Mouse (Mus musculus) liver, embryonic 15.5 days (tissue): ENCODE data around the gene Pidd1. TPM values are rescaled to one million over a fixed set of nuclear protein-coding genes. Genes with fewer than 3 reads are reported as not detected.

Experiments used
- ATAC-seq: fragments of 200-750 bp; cut with Nextera tagmentation; 2 replicates; pipeline ENCODE4 v1.8.0; 2017; ENCODE audit warnings: moderate number of reproducible peaks, mild to moderate bottlenecking, moderate library complexity; ENCODE audit not compliant: insufficient read depth
- H3K27ac ChIP-seq: fragments of 300-500 bp; sonication (generic); replicated peaks from 2 replicates; pipeline ENCODE4 v1.5.1; 2015; ENCODE audit warnings: mild to moderate bottlenecking, inconsistent platforms
- H3K27me3 ChIP-seq: fragments of 300-500 bp; sonication (generic); 2 replicates; pipeline ENCODE4 v1.6.1; 2015; ENCODE audit warnings: mild to moderate bottlenecking, inconsistent platforms
- H3K36me3 ChIP-seq: fragments of 300-500 bp; sonication (generic); replicated peaks from 2 replicates; pipeline ENCODE4 v1.6.1; 2015; ENCODE audit warnings: moderate library complexity, mild to moderate bottlenecking, inconsistent platforms
- H3K4me1 ChIP-seq: fragments of 300-500 bp; sonication (generic); replicated peaks from 2 replicates; pipeline ENCODE4 v1.6.1; 2015; ENCODE audit warnings: inconsistent platforms
- H3K4me2 ChIP-seq: fragments of 300-500 bp; sonication (generic); 2 replicates; pipeline ENCODE4 v1.6.1; 2015; ENCODE audit warnings: moderate library complexity, mild to moderate bottlenecking, inconsistent platforms
- H3K4me3 ChIP-seq: fragments of 300-500 bp; sonication (generic); replicated peaks from 2 replicates; pipeline ENCODE4 v1.5.1; 2015; ENCODE audit warnings: mild to moderate bottlenecking, inconsistent platforms
- H3K9ac ChIP-seq: fragments of 300-500 bp; sonication (generic); 2 replicates; pipeline ENCODE4 v1.6.1; 2015; ENCODE audit warnings: moderate library complexity, mild to moderate bottlenecking, inconsistent platforms
- H3K9me3 ChIP-seq: fragments of 300-500 bp; sonication (generic); replicated peaks from 2 replicates; pipeline ENCODE4 v1.6.1; 2016; ENCODE audit warnings: inconsistent platforms
- WGBS: fragments of 180-500 bp; shearing (Covaris S2); methylation state at CpG from one replicate; pipeline ENCODE4 v1.1.7; 2015; ENCODE audit warnings: mixed read lengths; ENCODE audit not compliant: insufficient replicate concordance; 5-methylcytosine and 5-hydroxymethylcytosine counted together
- polyA plus RNA-seq: library from polyadenylated mRNA; unstranded; fragments of >200 nt; fragmentation: Nextera tagmentation; extraction: Ambion mirVana; gene quantifications from 2 replicates; pipeline ENCODE4 v1.2.1, GENCODE M21; 2015

The Pidd1 gene
- polyA plus RNA-seq, 1 experiment from 2014 or later: 10.3 TPM

GRCm38 (mm10) chr7:141388487-141389109 is 55.2 kb downstream of the Pidd1 start:
- H3K36me3 ChIP-seq: no peaks in the 10 kb centered on the region
- H3K9ac ChIP-seq: 0 out of 2 replicates have a peak overlapping the region, but pooled peaks have one; percentile 1
- peak overlapping the region; percentile 100 for H3K27ac ChIP-seq
- H3K9me3 ChIP-seq: no peaks in the 10 kb centered on the region
- no peaks in the 10 kb centered on the region for H3K27me3 ChIP-seq
- H3K4me2 ChIP-seq: peak overlapping the region; percentile 29; the same call in 1 of the 2 replicates
- 0 out of 2 replicates have a peak, but pooled peaks have one; percentile 2 for ATAC-seq
- no peak overlapping the region for H3K4me3 ChIP-seq
- WGBS: 11% methylated on average over 3 of the region's 3 CpGs
- peaks cover 65% of the 10 kb centered on the region for H3K4me1 ChIP-seq

Other genes starting within 250 kb of the Pidd1 start
- gene Lrrc56, start 249.9 kb downstream of the Pidd1 start, polyA plus RNA-seq: 11.0 and 12.1 TPM in 2 replicates
- gene Lmntd2, start 229.9 kb downstream of the Pidd1 start, polyA plus RNA-seq: 0.60 and 0.91 TPM in 2 replicates
- gene Rassf7, start 228.2 kb downstream of the Pidd1 start, polyA plus RNA-seq: 27.3 and 33.4 TPM in 2 replicates
- 26.7 and 32.6 TPM in 2 replicates for gene Phrf1, start 215.2 kb downstream of the Pidd1 start, polyA plus RNA-seq
- gene Irf7, start 177.5 kb downstream of the Pidd1 start, polyA plus RNA-seq: 10.7 and 12.8 TPM in 2 replicates
- gene Cdhr5, start 167.2 kb downstream of the Pidd1 start, polyA plus RNA-seq: 0.46 and 0.47 TPM in 2 replicates
- gene Sct, start 164.9 kb downstream of the Pidd1 start, polyA plus RNA-seq: 0.35 and 0.47 TPM in 2 replicates
- not detected in 2 replicates for gene Drd4, start 152.0 kb downstream of the Pidd1 start, polyA plus RNA-seq
- gene Deaf1, start 116.3 kb downstream of the Pidd1 start, polyA plus RNA-seq: 13.4 and 16.9 TPM in 2 replicates
- gene Tmem80, start 116.3 kb downstream of the Pidd1 start, polyA plus RNA-seq: 14.8 and 15.8 TPM in 2 replicates
- 16.6 and 24.3 TPM in 2 replicates for gene Eps8l2, start 105.1 kb downstream of the Pidd1 start, polyA plus RNA-seq
- 409 and 415 TPM in 2 replicates for gene Taldo1, start 51.8 kb downstream of the Pidd1 start, polyA plus RNA-seq
- 15.0 and 15.7 TPM in 2 replicates for gene Gatd1, start 29.9 kb downstream of the Pidd1 start, polyA plus RNA-seq
- not detected in 2 replicates for gene Cend1, start 14.5 kb downstream of the Pidd1 start, polyA plus RNA-seq
- gene Slc25a22, start 6.1 kb downstream of the Pidd1 start, polyA plus RNA-seq: 18.7 and 20.5 TPM in 2 replicates
- gene Rplp2, start 3.3 kb upstream of the Pidd1 start, polyA plus RNA-seq: 591 and 741 TPM in 2 replicates
- gene Pnpla2, start 11.2 kb upstream of the Pidd1 start, polyA plus RNA-seq: 13.9 and 15.3 TPM in 2 replicates
- gene Cracr2b, start 17.1 kb upstream of the Pidd1 start, polyA plus RNA-seq: 3.9 and 5.2 TPM in 2 replicates
- gene Cd151, start 23.4 kb upstream of the Pidd1 start, polyA plus RNA-seq: 5.0 and 6.3 TPM in 2 replicates
- gene Polr2l, start 31.1 kb upstream of the Pidd1 start, polyA plus RNA-seq: 41.7 and 43.9 TPM in 2 replicates
- gene Tspan4, start 31.2 kb upstream of the Pidd1 start, polyA plus RNA-seq: 47.7 and 55.0 TPM in 2 replicates
- 25.2 and 27.9 TPM in 2 replicates for gene Chid1, start 95.8 kb upstream of the Pidd1 start, polyA plus RNA-seq
- 67.6 and 73.8 TPM in 2 replicates for gene Ap2a2, start 118.1 kb upstream of the Pidd1 start, polyA plus RNA-seq
- 3.1 and 3.3 TPM in 2 replicates for gene Muc6, start 211.3 kb upstream of the Pidd1 start, polyA plus RNA-seq
- gene Muc2, start 246.3 kb upstream of the Pidd1 start, polyA plus RNA-seq: 0.10 and 0.20 TPM in 2 replicates